Mouse (Mus musculus): ENCODE results near the gene Kctd2.

GRCm38 (mm10) chr11:115437571-115438122 is 17.7 kb downstream of the Kctd2 start:
- TF ChIP-seq CTCF (IDR thresholded peaks at IDR 0.05; ENCODE audit: low read depth): no peak
- no peak for TF ChIP-seq EP300 (IDR thresholded peaks at IDR 0.05; ENCODE audit: low read depth)

Measured in liver, postnatal 0 days (tissue).